Mouse (Mus musculus) yolk sac, embryonic 10.5 days (tissue): ENCODE measurements around the gene Jph4.

ENCODE experiments used
- DNase-seq: peaks from one replicate; pipeline ENCODE4 v3.0.0-alpha.2; 2017; ENCODE audit warnings: low spot score

Jph4 gene

DNA sequence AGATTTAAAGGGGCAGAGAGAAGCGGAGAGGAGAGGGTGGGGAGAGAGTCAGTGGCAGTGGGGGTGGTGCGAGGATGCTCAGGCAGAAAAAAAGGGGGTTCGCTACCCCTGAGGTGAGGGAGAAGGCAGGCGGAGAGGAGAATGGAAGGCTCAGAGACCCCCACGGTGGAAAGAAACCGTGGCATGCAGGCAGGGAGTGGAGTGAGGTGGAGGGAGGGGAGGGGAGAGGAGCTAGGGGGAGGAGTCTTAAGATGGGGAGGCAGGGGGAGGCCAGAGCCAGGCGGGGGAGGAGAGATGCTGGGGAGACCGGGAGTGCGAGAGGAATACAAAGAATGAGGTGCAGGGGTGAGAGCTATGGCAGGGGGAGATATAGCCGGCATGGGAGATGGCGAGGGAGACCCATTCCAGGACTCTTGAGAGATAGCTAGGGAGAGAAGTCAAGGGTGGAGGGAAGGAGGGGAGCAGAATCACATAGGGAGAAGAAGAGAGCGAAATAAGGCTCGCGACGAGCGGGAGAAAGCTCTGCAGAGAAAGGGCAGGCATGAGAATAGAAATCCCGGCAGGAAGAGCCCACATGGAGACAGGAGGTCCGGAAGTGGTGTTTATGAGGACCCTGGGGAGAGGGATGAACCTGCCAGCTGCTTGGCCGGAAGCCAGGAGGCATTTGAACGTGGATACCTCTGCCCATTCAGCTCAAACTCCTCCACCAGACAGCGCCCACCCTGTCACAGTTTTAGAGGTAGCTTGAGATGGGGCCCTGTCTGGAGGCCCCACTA is at the start of gene Jph4:
Jph4 (minus strand) TSS at position 511 of the 776 bp plus-strand sequence.
- DNase-seq = no peak

DNA sequence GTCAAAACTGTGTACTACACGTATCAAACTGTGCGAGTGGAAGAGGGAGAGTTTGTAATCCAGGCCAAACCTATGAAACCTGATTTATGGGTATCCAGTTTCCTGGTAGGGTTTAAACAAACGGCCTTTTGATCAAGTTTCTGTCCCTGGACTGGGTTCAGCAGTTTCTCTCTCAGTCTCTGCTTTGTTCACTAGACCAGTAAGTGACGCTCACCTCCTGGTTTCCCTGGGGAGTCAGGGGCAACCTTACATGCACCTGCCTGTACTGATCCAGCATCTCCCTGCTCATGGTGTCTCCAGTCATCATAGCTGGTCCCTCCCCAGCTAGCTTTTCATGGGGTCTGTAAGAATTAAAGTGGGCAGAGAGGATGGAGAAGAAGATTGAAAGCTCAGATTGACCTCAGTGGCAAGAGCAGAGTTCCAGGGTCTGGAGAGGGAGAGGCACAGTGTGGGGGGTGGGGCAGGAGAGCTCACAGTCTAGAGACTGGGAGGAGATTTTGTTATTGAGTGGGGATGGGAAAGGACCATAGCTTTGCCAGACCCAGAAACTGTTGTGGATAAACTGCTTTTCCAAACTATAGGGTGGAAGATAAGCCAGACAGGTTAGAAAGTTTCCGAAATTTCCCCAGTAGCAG is 47.6 kb upstream of the Jph4 start:
- no peak for DNase-seq

DNA sequence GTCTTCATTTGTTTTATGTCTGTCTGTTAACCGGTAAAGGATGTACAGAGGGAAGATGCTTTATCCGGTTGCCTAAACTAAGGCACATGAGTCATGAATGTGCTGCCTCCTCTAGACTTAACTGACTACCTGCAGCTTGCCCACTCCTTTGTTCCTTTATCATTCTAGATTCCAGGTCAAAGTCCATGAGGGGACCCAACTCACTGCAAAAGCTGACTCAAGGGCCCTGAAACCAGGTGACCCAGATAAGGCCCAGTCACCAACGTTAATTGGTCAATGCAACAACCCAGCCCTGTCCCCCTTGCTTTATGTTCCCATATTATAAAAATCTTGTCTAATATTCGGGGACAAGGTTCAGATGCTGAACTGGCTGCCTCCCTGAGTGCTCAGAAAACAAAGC is 45.4 kb upstream of the Jph4 start:
- DNase-seq = peak; percentile 44

DNA sequence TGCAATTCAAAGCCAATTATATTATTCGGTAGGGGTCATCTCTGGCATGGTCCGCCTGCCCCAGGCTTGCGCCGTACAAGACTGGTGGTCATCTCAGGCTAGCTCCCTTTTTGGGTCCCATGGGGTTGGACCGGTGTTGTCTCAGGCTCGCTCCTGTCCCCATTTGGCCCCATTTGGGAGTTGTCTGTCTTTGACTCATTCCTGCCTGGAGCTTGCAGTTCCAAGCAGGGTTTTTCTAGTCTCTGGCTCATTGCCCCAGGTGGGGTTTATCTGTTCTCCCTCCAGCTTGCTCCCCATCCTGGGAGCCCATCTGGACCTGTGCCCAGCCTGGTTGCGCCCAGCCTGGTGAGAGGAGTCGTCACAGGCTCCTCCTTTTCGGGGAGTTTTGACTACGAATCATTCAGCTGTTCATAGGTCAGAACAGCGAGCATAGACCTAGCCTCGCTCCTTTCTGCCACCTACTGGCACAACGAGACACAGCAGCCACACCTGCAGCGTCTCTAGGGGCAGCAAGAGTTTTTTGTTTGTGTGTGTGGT is 44.4 kb upstream of the Jph4 start:
- DNase-seq = peak; percentile 72

DNA sequence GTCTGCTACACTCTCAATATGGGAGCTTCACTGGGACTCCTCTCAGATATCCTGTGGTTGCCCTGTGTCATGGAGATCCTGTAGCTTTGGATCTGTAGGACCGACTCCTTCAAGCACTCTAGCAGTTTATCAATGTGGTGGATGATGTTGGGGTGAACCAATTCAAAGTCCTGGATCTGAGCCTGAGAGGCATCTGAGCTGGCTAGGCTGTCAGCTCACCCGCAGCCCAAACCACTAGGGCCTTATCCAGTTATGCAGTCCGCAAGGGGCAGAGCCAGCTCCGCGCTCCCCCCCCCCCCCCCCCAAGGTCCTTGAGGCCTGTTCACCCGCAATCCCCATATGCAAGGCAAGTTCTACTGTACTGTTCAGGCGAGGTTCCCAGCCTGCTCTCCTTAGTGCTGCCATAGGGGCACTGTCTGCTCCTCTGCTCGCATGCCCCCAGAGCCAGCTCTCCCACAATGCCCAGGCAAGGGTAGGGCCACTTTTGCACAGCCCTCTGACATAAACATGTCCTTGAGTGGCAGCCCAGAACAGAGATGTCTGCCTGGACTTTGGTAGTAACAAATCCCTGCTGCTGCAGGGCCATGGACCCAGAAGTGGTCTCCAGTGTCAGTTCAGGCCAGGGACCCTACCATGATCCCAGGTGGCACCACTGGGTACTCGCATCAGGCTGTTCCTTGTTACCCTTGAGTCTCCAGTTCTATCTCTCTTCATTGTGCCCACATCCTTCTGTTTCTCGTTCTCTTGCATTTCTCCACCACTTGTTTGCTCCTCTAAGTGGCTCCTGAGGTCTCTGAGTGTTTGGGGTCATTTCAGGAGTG is 43.7 kb upstream of the Jph4 start:
- no peak for DNase-seq

DNA sequence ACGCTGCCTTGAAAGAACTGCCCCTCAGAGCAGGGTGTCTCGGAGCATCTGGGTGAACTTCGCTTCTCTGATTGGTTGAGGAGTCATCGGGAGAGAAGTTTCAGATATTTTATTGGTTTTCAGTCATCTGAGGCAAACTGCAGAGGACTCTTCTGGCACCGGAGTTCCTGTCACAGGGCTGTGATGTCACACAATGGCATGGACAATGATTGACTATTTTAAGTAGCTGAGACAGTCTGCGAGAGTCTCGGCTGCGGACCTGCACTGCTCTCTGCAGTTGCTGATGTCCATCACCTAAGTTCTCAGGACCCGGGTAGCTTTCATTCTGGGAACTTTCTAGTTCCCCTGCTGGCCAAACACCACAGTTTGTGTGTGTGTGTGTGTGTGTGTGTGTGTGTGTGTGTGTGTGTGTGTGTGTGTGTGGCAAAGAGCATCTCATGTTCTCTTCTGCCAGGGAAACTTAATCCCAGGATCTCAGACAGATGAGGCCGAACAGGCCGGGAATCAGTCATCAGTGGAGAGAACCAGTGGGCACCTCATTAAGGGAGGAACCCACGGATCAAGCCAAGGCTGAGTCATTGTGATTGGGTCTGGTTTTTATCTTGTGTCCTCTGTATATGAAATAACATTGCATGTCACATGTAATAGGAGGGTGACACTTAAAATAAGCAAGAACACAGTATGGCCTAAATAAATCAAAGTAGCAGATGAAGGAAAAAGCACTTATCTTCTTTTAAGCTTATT is 40.8 kb upstream of the Jph4 start:
- peak; percentile 60 for DNase-seq

DNA sequence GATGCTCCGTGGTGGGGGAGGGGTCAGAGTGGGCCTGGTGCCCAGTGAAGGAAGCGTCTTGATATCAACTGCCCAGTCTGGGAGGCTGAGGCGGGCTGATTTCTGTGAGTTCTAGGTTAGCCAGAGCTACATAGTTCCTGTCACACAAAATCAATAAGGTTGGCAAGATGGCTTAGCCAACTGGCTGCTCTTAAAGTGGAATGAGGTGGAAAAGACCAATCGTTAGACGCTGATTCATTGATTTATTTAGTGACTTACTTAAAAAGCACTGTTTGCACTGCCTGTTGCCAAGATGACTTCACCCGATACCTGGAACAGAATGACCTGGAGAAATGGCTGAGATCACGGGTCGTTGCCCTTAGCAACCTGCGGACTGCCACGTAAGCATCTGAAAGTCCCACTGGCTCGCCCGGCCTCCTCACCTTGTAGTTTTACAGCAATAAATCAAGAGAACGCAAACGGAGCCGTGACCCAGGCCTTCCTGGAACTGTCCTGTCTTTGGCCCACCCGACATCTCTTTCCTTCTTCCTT is 36.3 kb upstream of the Jph4 start:
- peak; percentile 24 for DNase-seq

DNA sequence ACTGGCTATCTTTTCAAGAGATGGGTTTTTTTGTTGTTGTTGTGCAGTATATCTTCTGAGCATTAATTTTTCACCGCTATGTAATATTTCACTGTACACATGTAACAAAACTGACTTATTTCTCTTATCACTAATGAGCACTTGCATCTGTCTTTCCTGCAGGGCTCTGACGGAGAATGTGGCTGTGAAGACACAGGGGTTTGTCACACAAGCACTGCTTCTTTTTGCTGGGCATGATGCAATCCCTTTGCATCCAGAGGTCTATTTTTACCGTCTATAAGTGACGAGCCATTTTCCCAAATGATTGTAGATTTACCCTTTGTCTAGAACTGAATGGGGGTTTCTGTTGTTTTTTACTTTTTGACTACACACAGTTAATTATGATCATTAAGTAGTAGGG is 35.4 kb upstream of the Jph4 start:
- no peak for DNase-seq

DNA sequence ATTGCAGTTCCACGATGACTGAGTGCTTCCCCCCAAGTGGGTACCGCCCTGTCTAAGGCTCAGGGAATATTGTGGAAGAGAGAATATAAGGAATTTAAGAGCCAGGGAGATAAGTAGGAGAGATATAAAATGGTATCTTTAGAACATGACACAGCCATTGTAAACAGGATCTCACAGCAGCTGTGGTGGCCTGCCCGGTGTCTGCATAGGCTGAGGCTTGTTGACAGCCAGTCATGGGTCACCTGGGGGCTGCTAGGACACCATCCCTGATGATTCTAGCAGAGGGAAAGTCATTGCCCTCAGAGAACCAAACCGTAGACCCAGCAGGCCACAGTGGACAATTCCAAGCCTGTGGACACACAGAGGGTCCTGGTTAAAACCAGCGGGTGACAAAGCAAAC is 34.2 kb upstream of the Jph4 start:
- DNase-seq = no peak

DNA sequence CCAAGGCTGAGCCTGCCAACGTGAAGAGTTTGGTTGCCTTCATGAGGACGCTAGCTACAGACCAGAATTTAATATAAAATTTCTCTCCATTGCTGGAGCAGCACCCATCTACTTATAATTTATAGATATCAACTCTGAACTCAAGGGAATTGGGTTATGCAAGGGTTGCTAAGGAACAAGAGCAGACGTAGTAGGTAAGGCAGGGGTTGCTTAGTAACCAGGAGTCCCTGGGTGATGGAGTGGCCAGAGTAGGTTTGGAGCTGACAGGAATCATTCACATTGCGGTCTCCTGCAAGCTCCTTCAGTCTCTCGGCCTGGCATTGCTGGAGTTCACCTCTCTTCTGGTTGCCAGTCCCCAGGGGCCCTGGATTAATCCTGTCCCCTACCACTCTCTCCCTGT is 32.3 kb upstream of the Jph4 start:
- no peak for DNase-seq

DNA sequence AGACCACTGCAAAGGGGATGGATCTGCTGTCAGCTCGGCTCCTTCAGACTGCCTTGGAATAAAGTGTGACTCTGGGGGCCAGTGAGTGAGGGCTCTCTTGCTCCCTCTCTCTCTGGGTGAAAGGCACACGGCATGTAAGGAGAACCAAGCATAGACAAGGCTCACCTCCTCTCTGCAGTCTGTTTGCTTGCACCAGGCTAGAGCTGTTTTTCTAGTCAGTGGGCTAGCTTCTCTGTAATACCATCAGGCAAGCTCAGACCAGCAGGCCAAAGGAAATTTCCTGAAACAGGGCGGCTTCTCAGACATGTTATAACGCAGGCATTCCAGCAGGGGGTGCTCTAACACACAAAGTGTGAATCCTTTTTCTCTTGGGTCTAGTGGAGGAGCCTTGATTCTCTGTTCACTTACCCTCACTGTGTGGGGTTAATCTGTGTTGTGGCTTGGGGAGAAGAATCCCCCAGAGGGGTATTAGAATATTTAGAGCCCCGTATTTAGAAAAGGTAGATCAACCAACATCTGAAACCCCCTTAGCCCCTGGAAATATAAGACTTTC is 31.7 kb upstream of the Jph4 start:
- peak; percentile 49 for DNase-seq

DNA sequence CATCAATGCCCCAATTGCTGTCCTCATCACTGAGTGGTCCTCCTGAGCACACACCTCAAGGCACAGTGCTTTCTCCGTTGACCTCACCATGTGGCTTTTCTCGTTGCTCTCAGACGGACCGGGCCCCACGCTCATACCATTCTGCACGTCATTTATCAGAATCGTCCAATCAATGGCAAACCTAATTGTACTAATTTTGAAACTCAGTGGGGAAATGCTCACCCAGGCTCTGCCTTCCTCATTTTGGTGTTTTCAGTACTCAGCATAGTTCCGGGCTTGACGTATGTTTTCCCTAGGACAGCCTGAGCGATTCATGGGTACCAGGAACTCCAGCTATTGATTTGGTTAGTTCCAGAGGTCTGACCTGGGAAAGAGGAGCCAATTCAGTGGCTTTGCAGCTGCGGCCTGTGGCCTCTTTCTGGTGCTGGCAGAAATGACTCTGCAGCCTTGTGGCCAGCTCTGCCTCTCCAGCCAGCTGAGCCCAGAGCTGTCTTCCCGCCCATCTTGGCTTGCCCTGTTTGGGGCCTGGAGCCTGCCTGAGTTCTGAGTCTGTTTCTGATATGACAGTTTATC is 30.2 kb upstream of the Jph4 start:
- no peak for DNase-seq

DNA sequence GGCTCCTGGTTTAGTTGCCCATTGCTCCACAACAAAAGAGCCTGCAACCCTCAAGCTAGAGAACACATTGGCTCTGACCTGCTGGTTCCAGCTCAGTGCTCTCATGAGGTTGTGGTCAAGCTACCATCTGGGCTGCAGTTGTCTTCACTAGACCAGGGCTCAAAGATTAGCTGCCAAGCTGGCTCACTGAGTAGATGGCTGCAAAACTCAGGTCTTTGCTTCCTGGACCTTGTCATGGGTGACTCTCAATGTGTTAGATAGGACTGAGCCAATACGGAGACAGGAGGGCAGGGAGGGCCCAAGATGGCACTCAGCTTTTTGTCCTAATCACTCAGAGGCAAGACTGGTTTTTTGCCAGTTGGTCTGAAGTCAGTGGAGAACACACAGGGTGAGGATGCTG is 29.6 kb upstream of the Jph4 start:
- no peak for DNase-seq

DNA sequence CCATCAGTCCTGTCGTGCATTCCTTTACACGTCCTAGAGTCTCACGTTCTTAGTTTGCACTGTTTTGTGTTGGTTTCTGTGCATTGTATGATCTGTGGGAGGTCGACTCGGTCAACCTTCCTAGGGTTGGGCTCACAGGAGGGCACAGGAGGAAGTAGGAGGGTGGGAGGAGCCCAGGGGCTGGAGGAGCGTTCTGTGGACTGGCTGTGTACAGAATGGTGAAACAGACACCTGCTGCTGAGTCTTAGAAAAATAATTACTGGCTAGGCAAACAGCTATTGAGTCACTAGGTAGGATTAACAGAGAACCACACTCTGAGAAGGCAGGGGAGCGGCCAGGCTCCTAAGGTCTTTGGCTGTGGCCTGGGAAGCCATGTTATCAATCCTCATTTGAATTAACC is 22.6 kb upstream of the Jph4 start:
- DNase-seq = no peak

DNA sequence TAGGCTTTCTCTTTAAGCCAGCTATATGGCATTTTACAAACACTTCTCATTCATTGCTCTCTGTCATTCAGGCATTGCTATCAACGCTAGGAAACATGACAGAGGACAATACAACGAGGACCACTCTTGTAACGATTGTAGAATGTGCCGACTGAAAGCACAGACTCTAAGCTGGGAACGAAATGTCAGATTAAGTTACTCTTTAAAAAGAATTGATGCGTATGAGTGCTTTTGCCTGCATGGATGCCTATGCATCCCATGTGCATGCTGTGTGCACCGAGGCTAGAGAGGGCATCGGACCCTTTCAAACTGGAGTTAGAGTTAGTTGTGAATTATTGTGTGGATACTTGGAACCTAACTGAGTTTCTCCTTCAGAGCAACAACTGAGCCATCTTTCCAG is 18.9 kb upstream of the Jph4 start:
- no peak for DNase-seq

DNA sequence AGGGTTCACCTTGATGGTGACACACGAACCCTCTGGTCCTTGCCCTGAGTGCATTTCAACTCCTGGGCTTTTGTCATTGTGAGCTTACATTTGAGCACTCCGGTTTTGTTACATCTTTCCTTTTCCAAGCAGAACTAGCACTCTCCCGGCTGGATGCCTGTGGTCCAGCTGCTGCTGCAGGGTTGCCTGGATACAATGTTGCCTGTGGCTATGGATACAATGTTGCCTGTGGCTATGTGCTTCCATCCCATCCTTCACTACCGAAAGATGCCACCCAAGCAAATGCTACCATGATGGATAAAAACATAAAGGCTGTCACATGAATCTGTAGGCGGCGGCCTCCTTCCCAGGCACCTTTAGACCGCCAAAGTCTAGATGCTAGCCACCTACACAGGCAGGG is 9.8 kb upstream of the Jph4 start:
- DNase-seq = no peak

DNA sequence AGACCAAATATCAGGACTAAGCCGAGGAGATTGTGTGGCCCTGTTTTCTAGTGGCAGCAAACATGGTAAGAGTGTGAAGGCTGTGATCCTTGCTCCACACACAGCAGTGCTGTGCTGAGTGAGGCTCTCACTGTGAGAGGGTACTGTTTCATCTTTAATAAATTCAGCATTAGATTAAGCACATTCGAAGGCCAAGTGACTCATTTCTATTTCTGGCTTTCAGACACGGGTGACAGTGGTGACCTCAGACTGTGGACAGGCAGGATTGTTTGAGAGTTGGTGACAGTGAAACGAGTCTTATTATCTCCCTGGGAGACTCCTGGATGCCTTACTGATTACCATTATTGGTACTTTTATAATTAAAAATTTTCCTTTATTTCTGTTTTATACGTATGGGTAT is 9.0 kb upstream of the Jph4 start:
- no peak for DNase-seq

DNA sequence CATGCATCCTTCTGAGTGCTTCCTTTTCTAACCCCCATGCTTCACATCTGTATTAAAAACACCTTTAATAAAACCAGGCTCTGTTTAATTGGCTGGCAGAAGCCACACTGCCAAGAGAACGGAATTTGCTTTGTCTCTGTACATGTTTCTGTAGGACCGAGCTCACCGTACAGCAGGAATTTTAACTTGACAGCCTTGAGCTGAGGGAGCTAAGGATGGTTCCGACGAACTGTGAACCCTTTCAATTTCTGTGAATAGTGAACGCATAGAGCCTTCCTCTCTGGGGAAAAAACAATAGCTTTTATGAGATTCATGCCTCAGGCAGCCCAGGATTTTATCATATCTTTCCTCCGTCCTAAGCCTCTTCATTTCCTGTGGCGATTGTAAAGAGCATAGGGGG is 5.6 kb upstream of the Jph4 start:
- no peak for DNase-seq

DNA sequence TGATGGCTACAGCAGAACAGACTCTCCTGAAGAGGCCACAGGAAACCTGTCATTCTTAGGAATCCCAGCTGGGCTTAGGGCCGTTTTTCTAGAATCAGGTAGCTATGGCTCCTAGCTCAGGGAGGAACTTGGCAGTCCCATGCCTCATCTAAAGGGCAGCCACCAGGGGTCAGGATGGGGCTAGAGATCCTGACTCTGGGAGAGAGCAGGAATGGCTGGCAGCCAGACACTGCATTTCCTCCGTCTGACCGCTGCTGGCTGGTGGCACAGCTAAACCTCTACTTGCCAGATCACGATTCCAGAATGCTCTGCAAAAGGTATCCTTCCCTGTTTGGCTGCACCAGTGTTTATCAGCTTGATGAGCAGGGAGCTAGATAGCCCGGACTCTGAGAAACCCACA is 5.2 kb upstream of the Jph4 start:
- peak; percentile 45 for DNase-seq

DNA sequence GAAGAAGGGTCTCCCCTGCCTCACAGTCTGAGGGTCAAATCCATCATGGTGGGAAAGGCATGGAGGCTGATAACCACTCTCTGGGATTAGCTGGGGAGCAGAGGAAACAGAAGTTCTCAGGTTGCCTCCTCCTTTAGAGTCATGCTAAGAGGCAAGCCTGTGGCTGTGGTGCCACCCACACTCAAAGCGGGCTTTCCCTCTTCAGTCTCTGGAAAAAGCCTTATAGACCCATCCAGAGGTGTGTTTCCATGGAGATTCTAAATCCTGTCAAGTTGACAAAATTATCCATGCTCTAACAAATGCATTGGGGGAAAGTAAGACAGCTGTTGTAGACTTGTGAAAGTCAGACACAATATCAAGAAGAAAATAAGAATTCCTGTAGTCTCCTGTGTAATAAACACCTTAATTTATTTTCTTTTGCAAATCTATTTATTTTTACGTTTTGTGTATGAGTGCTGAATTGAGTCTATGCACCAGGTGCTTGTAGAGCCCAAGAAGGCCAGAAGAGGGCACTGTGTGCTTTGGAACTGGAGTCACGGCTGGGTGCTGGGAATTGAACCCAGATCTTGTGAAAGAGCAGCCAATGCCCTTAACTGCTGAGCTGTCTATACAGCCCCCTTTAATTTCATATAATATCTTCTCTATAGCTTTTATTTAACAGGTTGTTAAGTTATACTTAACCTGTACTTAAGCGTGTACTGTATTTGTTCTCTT is 2.8 kb upstream of the Jph4 start:
- DNase-seq = no peak

DNA sequence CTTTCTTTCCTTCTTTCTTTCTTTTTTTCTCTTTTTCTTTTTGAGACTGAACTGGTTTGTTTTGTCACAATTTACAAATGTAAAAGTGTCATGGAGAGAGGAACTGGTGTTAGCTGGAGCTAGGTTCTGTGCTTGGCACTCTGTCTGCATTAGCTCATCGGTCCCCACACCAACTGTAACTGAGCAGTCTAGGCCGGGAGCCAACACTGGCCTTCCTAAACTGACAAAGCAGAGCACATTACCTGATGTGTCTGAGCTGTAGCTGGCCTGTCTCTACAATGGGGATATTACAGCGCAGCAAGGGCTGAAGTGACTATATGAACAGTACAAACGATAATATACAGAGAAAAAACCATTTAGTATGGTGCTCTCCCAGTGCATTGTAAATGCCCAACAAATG is 2.1 kb upstream of the Jph4 start:
- no peak for DNase-seq
